Mouse (Mus musculus) ES-Bruce4 (cell line): ENCODE data around the gene Cisd2.

ENCODE experiments used
- CTCF ChIP-seq: IDR thresholded peaks from one replicate; pipeline ENCODE4 v1.8.1; 2011; ENCODE audit warnings: low read depth, low read length
- EP300 ChIP-seq: IDR thresholded peaks from 2 replicates; pipeline ENCODE4 v1.6.1; 2011; ENCODE audit warnings: low read depth, low read length; ENCODE audit not compliant: insufficient read depth
- POLR2A ChIP-seq: IDR thresholded peaks from one replicate; pipeline ENCODE4 v1.8.1; 2011; ENCODE audit warnings: low read length; ENCODE audit not compliant: insufficient read depth

GRCm38 (mm10) chr3:135377445-135377844 is 46.3 kb downstream of the Cisd2 start:
- TF ChIP-seq CTCF: no peak
- TF ChIP-seq POLR2A: no peak
- TF ChIP-seq EP300: no peak
